Mouse (Mus musculus): ENCODE measurements around the gene Zic1. TPM values are rescaled to one million over a fixed set of nuclear protein-coding genes. Genes with fewer than 3 reads are reported as not detected.

Zic1 gene
- polyA plus RNA-seq, 1 experiment from 2014 or later, result not detected

DNA sequence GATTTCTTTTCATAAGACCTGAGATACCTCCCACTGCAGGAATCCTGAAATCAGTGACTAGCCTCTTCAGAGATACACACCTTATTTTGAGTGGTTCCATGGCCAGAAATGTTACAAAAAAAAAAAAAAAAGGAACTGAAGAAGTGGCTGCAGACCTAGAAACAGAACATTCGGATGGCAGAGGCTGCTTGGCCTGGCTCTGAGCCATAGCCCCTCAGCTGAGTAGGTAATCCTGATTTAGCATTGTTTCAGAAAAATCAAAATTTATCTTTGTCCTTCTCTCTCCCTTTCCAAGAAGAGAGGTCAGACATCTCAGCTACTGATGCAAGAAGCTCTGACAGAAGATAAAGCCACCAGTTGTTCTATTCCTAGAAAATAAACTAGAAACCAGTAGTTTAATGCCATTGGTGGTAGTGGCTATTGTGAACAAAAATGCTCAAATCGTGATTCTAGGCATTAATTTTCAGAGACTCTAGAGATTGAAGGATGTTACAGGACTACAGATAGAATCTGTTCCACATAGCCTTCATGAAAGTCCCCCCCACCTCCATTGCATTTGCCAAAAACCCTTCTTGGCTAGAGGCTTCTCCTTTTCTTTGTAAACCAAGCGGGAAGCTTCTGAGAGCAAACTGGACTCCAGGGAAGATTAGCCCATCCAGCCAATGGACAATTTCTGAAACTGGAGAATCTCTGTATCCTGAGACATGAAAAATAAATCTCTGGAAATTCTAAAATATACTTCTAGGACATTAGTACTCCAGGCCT lies 8.4 kb upstream of the Zic1 start:
- no peak for ATAC-seq

DNA sequence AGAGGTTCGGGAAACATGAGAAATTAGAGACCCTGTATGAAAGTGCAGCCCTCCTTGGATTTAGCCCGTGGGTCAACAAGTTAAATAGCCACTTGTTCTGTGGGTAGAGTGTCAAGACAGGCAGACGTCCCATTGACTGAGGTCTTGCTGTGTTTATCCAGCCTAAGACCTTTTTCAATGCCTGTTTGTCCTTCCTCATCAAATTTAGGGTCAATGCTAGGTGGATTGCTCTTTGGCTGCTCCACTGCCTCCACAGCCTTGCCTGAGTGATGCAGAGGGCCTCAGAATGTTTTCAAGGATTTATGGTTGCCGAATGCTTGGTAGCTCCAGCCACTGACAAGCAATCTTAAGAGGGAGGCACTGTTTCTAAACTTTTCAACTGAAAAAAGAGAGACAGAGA lies 6.0 kb upstream of the Zic1 start:
- no peaks in the 10 kb centered on the region for H3K4me1 ChIP-seq
- H3K9me3 ChIP-seq (replicated peaks), result no peaks in the 10 kb centered on the region
- no peak overlapping the region for H3K9ac ChIP-seq
- H3K27me3 ChIP-seq (replicated peaks), result peaks cover 93% of the 10 kb centered on the region
- H3K4me3 ChIP-seq, result no peak overlapping the region
- WGBS (ENCODE audit: insufficient replicate concordance), result 16% methylated on average over 4 of the region's 4 CpGs
- no peak for ATAC-seq
- H3K4me2 ChIP-seq, result no peak overlapping the region
- no peak overlapping the region for H3K27ac ChIP-seq
- H3K36me3 ChIP-seq, result no peaks in the 10 kb centered on the region

More for the DNA sequence above, 8.4 kb upstream of the Zic1 start:
- H3K9ac ChIP-seq, result no peak overlapping the region
- H3K36me3 ChIP-seq, result no peaks in the 10 kb centered on the region
- no peak overlapping the region for H3K4me3 ChIP-seq
- H3K4me2 ChIP-seq, result no peak overlapping the region
- peaks cover 93% of the 10 kb centered on the region for H3K27me3 ChIP-seq (replicated peaks)
- WGBS (ENCODE audit: insufficient replicate concordance), result 16% methylated on average over 3 of the region's 3 CpGs
- no peaks in the 10 kb centered on the region for H3K9me3 ChIP-seq (replicated peaks)
- no peak overlapping the region for H3K27ac ChIP-seq
- no peaks in the 10 kb centered on the region for H3K4me1 ChIP-seq

- H3K27ac ChIP-seq, result no peak overlapping the region
- H3K9me3 ChIP-seq (replicated peaks), result no peaks in the 10 kb centered on the region
- no peak overlapping the region for H3K4me3 ChIP-seq
- no peaks in the 10 kb centered on the region for H3K4me1 ChIP-seq
- H3K36me3 ChIP-seq, result no peaks in the 10 kb centered on the region
- H3K27me3 ChIP-seq (replicated peaks), result peaks cover 93% of the 10 kb centered on the region
- H3K9ac ChIP-seq, result no peak overlapping the region
- ATAC-seq, result no peak
- H3K4me2 ChIP-seq, result no peak overlapping the region
These were observed 5.4 kb upstream of the Zic1 start for GRCm38 (mm10) chr9:91371011-91371410.

GRCm38 (mm10) chr9:91370191-91370708 lies 4.6 kb upstream of the Zic1 start:
- Histone ChIP-seq H3K27ac (no peak overlapping the region), H3K4me2 (no peak overlapping the region), H3K9me3 (replicated peaks) (no peaks in the 10 kb centered on the region), H3K27me3 (replicated peaks) (peaks cover 93% of the 10 kb centered on the region), H3K4me1 (no peaks in the 10 kb centered on the region), H3K9ac (no peak overlapping the region), H3K36me3 (no peaks in the 10 kb centered on the region), H3K4me3 (no peak overlapping the region)
- 9% methylated on average over 6 of the region's 6 CpGs for WGBS (ENCODE audit: insufficient replicate concordance)
- ATAC-seq, result no peak

- peaks cover 94% of the 10 kb centered on the region for H3K27me3 ChIP-seq (replicated peaks)
- H3K4me2 ChIP-seq, result no peak overlapping the region
- H3K4me3 ChIP-seq, result no peak overlapping the region
- WGBS (ENCODE audit: insufficient replicate concordance), result 3% methylated on average over 25 of the region's 26 CpGs
- H3K9ac ChIP-seq, result no peak overlapping the region
- H3K4me1 ChIP-seq, result peaks cover 5% of the 10 kb centered on the region; the same call in 1 of the 2 replicates
- no peaks in the 10 kb centered on the region for H3K9me3 ChIP-seq (replicated peaks)
- H3K36me3 ChIP-seq, result no peaks in the 10 kb centered on the region
- no peak for ATAC-seq
- H3K27ac ChIP-seq, result no peak overlapping the region
These were observed 3.8 kb upstream of the Zic1 start for GRCm38 (mm10) chr9:91369293-91369991.

DNA sequence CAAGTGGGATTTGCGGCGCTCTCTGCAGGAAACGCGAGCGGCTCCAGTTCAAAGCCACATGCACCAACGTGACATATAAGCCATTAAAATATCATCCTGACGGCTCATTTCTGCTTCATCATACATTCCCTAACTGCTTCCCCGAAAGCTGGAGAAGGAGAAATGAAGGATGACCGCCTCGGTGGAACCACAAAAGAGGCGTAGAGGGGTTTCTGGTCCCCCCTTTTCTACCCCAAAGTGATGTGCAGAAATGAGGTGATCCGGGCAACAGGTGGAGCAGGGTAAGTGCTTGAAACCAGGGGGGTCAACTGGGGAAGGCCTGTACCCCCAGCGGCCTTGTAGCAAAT lies 3.3 kb upstream of the Zic1 start:
- no peak for ATAC-seq
- H3K4me1 ChIP-seq, result peaks cover 5% of the 10 kb centered on the region; the same call in 1 of the 2 replicates
- peaks cover 95% of the 10 kb centered on the region for H3K27me3 ChIP-seq (replicated peaks)
- no peak overlapping the region for H3K4me2 ChIP-seq
- H3K36me3 ChIP-seq, result no peaks in the 10 kb centered on the region
- no peak overlapping the region for H3K9ac ChIP-seq
- no peak overlapping the region for H3K4me3 ChIP-seq
- no peak overlapping the region for H3K27ac ChIP-seq
- 11% methylated on average over 13 of the region's 13 CpGs for WGBS (ENCODE audit: insufficient replicate concordance)
- no peaks in the 10 kb centered on the region for H3K9me3 ChIP-seq (replicated peaks)

DNA sequence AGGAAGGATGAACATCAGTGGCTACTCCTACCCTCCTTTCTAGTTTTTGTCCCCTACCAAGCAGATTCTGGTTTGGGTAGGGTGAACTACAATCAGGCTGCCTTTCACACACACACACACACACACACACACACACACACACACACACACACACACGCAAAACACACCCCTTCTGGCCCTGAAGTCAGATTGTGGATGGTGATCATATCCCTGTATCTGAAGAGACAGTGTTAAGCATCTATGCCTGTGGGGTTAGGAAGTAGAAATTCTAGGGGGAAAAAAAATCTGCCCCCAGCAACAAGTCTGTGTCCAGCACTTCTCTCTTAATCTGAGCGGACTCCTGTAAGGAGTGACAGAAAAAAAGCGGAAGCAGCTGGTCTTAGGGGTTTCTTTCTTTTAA lies 2.5 kb upstream of the Zic1 start:
- H3K9ac ChIP-seq, result no peak overlapping the region
- no peak for ATAC-seq
- no peak overlapping the region for H3K4me3 ChIP-seq
- H3K4me1 ChIP-seq, result peaks cover 5% of the 10 kb centered on the region; the same call in 1 of the 2 replicates
- H3K27ac ChIP-seq, result no peak overlapping the region
- peaks cover 100% of the 10 kb centered on the region for H3K27me3 ChIP-seq (replicated peaks)
- H3K9me3 ChIP-seq (replicated peaks), result no peaks in the 10 kb centered on the region
- H3K4me2 ChIP-seq, result no peak overlapping the region
- no peaks in the 10 kb centered on the region for H3K36me3 ChIP-seq
- WGBS (ENCODE audit: insufficient replicate concordance), result 2% methylated on average over 3 of the region's 3 CpGs

- WGBS (ENCODE audit: insufficient replicate concordance), result 3% methylated on average over 30 of the region's 30 CpGs
- Histone ChIP-seq H3K27ac (no peak overlapping the region), H3K9ac (no peak overlapping the region), H3K36me3 (no peaks in the 10 kb centered on the region), H3K4me3 (no peak overlapping the region), H3K9me3 (replicated peaks) (no peaks in the 10 kb centered on the region), H3K4me2 (no peak overlapping the region), H3K27me3 (replicated peaks) (peaks cover 100% of the 10 kb centered on the region), H3K4me1 (peaks cover 5% of the 10 kb centered on the region; the same call in 1 of the 2 replicates)
- no peak for ATAC-seq
These were observed 1.6 kb upstream of the Zic1 start for GRCm38 (mm10) chr9:91366999-91367811.

DNA sequence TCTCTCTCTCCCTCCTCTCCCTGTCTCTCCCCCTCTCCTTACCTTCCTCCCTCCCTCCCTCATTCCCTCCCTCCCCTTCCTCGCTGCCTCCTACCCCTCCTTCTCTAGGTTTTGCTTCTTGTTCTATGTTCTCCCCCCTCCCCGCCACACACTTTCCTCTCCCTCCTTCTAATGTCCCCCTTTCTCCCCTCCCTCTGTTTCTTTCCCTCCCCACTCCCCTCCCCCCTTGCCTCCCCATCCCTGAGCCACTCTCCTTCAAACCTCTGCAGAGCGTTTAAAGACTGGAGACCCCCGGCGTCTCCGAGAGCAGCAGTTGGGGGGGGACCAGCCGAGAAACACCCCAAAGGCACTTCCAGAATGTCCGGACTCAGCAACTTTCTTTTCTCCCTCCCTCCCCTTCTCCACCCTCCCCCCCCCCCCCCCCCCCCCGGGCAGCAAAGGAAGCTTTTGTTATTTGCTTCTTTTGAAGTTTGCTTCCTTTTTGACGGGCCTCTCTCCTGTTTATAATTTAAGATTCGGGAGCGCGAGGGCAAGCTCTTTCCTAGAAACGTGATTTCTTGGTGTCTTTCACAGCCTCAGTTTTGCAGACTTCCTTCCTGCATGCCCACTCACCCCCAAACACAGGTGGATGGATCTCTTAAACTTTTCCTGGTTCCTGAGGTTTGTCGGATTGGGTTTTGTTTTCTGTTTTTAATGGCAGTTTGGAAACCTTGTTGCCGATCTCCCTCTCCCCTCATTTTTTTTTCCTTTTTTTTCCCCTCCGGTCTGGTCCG lies 802 bp upstream of the Zic1 start:
- ATAC-seq, result no peak
- H3K4me3 ChIP-seq, result no peak overlapping the region
- no peaks in the 10 kb centered on the region for H3K9me3 ChIP-seq (replicated peaks)
- H3K4me2 ChIP-seq, result no peak overlapping the region
- WGBS (ENCODE audit: insufficient replicate concordance), result 4% methylated on average over 17 of the region's 18 CpGs
- peaks cover 10% of the 10 kb centered on the region; the same call in 1 of the 2 replicates for H3K4me1 ChIP-seq
- no peak overlapping the region for H3K27ac ChIP-seq
- H3K36me3 ChIP-seq, result no peaks in the 10 kb centered on the region
- peaks cover 100% of the 10 kb centered on the region for H3K27me3 ChIP-seq (replicated peaks)
- no peak overlapping the region for H3K9ac ChIP-seq

GRCm38 (mm10) chr9:91364971-91365501 lies 574 bp downstream of the Zic1 start:
- H3K9me3 ChIP-seq (replicated peaks), result no peaks in the 10 kb centered on the region
- H3K27ac ChIP-seq, result no peak overlapping the region
- H3K4me2 ChIP-seq, result peak overlapping the region; percentile 44
- H3K4me3 ChIP-seq, result peak overlapping the region; percentile 17
- WGBS (ENCODE audit: insufficient replicate concordance), result under 1% methylated on average over 31 of the region's 42 CpGs
- ATAC-seq, result no peak
- H3K36me3 ChIP-seq, result no peaks in the 10 kb centered on the region
- H3K4me1 ChIP-seq, result peaks cover 10% of the 10 kb centered on the region; the same call in 1 of the 2 replicates
- peaks cover 99% of the 10 kb centered on the region for H3K27me3 ChIP-seq (replicated peaks)
- H3K9ac ChIP-seq, result no peak overlapping the region
